Mouse (Mus musculus) left cerebral cortex, adult 11 months (tissue): ENCODE measurements around the gene Lrrc20.
A peak's percentile ranks its signal among the peaks of the same experiment; 100 is the strongest.

ENCODE experiments used
- DNase-seq: peaks from one replicate; pipeline ENCODE4 v3.0.0; 2022; ENCODE audit warnings: low spot score

The Lrrc20 gene

DNA sequence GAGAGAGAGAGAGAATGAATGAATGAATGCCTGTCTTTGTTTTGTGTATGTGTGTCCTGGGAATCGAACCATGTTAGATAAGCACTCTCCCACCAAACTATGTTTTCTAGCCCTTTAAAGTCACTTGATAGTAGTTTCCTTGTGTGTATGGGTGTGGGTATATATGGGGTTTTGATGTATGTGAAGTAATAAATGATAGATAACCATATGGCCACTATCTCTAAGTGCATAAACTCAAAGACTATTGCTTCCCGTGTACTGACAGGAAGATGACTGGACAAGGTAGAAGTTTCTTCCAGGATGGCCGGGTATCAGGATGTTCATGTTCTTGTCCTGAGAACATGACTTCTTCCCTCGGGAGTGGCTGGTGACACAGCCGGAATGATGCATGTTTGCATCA, 41.3 kb downstream of the Lrrc20 start:
- DNase-seq, result no peak

DNA sequence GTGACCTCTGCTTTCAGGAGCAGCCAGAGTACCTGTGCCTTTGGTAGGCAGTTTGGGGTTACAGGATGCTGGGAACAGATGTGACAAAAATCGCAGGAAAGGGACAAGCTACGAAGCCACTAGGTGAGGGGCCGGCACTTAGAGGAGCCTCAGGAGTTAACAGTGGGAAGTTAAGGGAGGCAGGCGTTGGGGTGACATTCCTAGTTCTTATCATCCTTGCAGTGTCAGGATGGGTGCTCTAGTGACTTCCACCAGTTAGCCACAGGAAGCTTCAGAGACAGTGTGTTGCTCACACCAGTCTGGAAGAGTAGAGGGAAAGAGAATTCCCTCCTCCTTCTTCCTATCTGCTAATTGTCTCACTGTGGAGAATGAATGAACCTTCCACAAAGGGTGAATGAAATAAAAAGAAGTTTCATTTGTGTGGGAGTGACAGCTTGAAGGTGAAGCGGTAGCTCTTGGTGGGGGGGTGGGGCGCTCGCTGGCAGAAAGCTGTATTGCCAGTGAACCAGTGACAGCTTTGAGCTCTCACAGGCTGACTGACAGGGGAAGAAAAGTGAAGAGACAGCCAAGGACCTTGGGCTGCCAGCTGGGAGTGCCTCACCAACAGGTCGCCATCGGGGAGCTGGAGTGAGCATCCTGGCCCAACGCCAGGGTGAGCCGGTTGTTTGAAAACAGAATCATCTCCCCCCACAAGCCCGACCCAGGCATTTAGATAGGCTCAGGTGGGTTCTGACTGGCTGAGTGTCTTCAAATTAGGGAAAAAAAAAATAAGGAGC, 41.9 kb downstream of the Lrrc20 start:
- DNase-seq, result no peak

DNA sequence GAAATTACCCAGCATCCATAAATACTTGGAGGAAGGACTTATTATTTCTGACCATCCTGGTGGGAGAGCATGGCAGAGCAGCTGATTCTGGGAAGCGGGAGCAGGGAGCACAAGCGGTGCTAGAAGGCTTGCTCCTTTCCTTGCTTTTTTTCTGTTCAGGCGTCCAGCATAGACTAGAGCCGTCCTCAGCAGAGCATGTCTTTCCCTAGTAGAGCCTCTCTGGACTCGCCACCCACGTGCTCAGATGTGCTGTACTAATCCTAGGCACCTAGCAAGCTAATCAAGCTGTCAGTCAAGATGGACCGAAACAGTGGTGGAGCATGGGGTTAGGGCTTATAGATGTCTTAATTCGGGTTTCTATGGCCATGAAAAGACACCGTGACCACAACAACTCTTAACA, 42.7 kb downstream of the Lrrc20 start:
- no peak for DNase-seq

DNA sequence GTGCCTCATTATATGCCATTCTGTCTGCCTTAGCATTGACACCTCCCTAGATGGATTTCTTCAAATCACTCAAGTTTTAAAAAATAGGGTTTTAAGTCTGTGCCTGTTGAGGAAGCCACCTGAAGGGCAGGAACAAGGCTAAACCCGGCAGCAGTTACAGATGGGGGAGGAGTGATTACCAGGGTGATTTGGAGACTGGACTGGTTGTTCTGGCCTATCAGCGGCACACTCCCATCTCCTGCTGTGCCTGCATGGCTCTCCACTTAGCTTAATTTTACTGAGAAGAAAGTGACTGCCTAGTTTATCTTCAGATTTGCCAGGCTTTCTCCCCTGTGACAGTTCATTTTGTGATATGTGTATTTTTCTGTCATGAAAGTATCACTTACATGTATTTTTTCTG, 43.9 kb downstream of the Lrrc20 start:
- DNase-seq, result no peak

DNA sequence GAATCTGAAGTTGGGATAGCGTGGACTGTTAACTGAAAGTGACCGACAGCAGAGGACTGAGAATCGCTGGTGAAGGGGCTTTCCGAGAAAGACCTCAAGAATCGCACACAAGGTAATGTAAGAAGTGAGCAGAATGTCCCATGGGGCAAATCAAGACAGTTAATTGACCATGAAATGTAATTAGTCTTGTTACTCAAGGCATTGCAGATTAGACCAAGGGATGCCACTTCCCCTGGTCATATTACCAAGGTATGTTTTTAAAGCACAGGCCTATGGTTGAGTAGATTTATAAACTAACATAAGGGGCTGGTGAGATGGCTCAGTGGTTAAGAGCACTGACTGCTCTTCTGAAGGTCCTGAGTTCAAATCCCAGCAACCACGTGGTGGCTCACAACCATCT, 45.1 kb downstream of the Lrrc20 start:
- DNase-seq, result no peak

DNA sequence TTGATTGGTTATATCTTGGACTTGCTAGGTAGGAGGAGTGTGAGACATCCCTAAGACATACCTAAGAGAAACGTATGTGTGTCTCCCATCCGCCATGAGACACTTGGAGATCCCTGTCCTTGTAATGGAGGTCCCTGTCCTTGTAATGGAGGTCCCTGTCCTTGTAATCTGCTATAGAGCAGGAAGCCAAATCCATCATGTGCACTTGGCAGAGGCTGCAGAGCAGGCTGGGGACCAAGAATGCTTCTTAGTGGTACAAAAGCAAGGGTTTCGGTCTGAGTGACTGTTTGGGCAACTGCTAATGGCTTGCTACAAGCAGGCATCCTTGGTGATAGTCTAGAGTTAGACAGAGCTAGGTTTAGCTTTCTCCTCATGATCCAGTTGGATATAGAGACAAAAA, 55.3 kb downstream of the Lrrc20 start:
- DNase-seq, result no peak

DNA sequence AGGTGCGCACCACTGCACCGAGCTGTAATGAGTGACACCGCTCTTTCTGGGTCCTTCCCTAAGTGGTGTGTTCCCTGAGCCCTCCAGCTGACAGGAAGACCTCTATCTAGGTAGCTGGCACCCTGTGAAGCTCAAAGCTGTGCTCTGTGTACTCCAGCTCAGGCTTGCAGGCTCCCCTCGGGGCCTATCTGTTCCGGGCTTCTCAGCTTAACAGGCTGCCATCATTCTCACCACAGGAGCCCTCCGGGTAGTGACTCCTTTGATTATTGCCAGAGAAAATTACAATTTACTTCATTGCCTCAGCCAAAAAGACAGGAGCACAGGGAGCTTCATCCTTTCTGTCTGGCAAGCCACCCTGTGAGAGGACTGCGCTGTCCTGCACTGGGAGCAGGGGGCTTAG, 57.7 kb downstream of the Lrrc20 start:
- DNase-seq, result no peak

DNA sequence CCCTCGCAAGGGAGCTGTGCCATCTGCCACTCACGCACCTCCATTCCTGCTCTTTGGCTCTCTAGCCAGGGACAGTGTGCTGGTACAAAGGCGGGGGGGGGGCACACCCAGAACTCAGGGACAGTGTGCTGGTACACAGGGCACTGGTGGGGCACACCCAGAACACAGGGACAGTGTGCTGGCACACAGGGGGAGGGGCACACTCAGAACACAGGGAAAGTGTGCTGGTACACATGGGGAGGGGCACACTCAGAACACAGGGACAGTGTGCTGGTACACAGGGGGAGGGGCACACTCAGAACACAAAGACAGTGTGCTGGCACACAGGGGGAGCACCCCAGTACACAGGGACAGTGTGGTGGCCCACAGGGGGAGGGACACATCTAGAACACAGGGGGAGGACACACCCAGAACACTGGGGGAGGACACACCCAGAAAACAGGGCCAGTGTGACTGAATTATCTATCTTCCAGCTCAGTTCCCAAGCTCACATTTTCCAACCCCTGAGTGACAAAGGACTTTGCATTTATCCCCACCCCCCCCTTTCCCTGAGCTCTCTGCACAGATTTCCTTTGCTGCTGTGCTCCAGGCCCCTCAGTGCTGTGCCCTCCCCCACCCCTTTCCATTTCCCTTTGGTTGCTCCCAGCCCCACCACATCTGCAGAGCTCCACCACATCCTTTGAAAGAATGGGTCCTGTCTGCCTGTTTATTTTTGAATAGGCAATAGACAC, 58.9 kb downstream of the Lrrc20 start:
- DNase-seq, result no peak

DNA sequence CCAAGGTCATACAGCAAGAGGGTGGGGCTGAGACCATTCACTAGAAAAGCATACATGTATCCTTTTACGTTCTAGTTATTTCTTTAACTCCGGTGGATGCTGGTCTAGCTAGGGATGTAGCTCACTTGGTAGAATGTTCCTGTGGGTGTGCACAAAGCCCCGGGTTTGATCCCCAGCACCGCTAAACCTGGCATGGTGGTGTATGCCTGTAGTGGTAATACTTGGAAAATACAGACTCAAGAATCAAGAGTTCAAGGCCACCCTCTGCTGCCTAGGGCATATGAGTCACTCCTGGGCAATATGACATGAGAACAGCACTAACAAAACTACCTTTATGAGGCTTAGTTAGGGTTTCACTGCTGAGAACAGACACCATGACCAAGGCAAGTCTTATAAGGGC, 59.8 kb downstream of the Lrrc20 start:
- no peak for DNase-seq

DNA sequence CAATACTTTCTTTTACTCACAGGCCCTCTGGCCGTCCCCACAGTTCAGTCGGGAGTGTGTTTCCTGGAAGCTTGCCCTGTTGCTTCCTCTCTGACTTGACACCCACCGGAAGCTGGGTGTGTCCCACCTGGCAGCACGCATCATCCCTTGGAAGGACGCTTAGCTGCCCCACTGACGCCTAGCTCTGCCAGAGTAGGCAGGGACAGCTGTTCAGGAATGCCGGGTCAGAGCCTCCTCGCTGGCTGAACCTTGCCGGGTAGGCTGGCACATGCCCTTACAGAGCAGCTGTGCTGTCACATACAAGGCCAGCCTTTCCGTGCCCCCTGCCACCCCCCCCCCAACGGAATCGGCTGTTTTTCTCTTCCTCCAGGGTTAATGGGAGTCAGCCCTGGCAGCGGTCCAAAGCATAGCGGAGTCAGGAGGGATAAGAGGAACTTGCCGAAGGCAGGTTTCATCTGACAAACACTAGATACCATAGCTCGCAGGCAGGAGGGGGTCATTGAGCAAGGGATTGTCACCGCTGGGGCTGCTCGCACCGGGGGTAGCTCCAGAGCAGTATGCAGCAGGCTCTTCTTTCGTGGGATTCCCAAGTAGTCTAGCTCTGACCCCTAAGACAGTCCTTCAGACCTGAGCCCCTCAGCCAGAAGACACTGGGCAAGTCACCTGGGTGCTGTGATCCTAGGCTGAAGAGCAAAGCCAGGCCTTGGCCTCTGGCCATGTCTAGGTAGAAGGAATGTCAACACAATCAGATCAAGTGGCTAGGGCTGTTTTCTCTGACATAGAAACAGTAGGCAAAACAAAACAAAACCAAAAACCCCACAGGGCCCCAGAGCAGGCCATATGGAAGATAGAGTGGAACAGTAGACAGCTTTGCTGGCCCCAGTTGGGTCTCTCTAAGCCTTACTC, 60.8 kb downstream of the Lrrc20 start:
- no peak for DNase-seq

DNA sequence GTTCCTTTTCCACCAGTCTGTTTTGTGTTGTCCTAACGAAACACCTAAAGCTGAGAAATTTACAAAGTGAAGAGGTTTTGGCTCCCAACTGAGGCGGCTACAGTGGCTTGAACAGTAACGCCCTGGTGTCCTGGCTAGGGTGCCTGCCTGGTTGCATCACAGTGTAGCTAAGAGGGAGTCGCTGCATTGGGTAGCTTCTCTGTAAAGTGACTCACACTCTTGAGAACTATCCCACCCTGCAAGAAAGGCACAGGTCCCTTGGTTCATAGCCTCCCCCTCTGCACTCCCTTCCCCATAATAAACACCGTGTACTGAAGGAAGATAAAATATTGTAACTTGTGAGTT, 61.4 kb downstream of the Lrrc20 start:
- DNase-seq, result no peak

DNA sequence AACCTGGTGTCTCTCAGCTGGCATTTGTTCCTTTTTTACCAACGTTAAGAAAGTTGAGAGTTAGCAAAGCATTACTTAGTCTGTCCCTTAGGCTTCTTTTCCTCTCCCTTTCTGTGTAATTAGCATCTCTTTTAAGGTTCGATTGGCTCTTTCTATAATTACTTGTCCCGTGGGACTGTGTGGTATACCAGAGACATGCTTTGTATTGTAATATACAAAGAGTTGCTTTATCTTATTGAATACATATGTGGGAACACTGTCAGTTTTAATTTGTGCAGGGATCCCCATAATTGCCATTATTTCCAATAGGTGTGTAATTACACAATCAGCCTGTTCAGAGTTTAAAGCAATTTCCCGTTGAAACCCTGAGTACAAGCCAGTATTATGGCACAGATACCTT, 62.8 kb downstream of the Lrrc20 start:
- DNase-seq, result no peak

DNA sequence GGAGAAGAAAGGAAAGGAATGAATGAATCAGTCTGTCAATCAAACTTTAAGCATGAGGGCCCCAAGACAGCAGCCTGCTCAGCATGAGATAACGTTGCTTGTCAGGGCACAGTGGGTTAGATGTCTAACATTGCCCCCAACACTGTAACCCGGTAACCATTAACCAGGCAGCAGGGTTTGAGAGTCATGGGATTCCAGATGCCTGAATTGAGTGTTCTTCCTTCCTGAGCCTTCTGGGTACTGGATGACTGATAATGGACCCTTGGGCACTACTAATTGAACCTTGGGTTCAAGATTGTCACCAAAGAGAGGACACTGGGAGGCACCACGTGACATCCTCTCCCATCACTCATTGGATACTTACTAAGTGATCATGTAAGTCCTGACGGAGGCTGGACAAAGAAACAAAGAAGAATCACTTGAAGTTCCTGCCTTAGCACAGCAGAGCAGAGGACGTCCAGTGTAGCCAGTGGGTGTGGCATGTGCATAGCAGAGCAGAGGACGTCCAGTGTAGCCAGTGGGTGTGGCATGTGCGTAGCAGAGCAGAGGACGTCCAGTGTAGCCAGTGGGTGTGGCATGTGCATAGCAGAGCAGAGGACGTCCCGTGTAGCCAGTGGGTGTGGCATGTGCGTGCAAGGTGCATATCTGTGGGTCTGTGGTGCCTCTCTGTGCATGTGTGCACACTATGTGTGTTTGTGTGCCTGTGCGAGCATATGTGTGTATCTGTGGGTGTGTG, 68.7 kb downstream of the Lrrc20 start:
- no peak for DNase-seq

DNA sequence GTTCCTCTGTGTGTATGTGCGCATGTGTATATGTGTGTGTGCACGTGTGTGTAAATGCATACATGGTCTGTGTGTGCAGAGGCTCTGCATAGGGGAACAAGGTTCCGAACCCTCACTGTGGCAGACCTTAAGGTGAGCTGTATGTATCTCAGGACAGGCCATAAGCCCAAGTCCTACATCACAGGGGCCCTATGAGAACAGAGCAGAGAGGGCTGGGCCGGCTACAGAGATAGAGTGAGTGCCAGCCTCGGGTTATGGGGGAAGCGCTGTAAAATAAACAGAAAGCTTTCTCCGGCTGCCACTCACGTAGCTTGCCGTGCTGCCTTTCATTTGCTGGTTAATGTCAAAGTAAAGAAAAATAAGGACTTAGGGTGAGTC, 69.3 kb downstream of the Lrrc20 start:
- no peak for DNase-seq

DNA sequence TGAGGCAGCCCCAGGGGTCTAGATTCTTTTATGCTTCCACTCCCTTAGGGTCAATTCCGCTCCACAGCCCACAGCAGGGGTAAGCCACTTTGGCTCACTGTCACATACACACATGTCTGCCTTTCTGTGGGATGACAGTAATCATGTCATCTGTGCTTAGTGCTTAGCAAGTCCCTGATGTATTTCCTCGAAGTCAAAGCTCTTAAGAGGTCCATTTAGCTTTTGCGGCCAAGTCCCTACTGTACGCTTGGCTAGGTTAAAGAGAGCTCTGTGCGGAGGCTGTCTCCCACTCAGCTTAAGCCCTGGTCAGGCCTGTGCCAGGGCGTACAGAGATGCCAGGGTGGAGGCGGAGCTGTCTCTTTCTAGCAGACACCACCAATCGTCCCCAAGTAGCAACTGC, 74.5 kb downstream of the Lrrc20 start:
- no peak for DNase-seq

DNA sequence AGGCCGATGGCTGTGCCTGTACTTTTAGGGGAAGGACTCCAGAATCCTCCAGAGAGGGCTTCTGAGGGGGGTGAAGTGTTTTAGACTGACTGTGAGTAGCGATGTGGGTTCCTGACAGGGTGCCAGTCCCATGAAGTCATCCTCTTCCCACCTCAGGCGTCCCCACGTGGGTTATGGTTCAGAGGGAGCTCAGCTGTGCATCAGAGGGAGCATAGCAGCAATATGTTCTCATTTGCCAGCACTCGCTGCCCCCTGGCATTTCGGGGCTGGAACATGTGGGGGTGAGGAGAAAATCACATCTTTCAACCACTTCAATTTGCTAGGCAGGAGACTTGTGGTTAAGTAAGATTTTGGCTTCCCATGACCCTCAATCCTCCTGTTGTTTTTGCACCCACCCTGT, 79.6 kb downstream of the Lrrc20 start:
- no peak for DNase-seq

DNA sequence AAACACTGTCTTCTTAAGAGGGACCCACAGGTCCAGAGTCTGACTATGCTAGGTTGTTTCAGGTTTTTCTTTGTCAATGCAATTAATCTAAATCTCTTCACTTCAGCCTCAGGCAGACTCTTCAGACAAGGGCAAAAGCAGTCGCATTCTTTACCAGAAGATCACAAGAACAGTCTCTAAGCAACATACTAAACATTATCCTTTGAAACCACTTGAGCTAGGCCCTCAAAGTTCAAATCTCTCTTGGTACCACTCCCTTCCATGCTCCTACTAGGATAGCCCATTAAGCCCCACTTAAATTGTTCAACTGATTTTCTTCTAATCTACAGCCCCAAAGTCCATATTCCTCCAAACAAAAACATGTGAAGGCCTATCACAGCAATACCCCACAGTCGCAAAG, 83.0 kb downstream of the Lrrc20 start:
- no peak for DNase-seq

DNA sequence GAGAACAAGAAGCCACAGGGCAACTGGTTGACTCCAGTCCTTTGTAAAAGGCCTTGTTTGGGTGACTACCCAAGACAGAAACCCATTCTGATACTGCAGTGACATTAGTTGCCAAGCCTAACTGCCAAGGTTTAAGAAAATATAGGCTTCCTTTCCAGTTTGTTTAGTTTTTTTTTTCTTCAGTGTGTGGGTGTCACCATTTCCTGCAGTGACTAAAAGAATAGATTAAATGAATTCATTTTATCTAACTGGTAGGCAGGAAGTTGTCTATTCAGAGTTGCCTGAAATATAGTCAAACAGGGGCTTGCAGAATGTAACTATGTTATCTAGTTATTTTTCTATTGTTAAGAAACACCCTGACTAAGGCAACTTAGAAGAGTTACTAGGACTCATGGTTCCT, 83.9 kb downstream of the Lrrc20 start:
- no peak for DNase-seq

DNA sequence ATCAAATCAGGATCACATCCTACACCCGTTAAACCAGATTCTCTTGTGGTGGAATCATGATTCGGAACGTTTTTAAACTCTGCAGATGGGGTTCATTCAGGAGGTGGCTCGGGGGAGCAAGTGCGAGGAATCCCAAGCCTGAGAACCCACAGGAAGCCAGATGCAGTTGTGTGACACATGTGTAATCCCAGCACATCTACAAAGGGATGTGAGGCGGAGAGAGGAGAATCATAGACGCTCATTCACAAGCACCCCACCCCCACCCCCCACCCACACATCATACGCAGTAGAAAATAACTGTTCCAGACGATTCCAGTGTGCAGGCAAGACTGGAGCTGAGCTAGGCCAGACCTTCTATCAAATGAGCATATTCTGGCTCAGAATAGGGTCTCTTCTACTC, 87.9 kb downstream of the Lrrc20 start:
- DNase-seq, result peak; percentile 25

DNA sequence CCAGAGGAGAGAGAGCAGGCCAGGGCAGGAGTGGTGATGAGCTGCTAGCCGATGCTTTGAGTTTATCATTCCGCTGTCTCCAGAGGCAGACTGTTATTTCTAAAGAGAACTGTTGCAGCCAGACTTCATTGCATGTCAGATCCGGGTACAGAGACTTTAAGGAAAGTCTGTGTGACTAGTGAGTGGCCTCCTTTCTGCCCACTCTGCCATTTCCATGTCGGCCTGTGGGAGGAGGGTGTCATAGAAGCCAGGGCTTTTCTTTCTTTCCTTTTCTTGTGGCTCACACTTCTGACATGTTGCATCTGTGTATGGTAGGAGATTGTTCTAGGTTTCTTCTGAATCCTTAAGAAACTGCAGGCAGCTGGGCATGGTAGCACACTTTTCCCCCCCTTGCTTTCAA, 88.8 kb downstream of the Lrrc20 start:
- DNase-seq, result no peak

DNA sequence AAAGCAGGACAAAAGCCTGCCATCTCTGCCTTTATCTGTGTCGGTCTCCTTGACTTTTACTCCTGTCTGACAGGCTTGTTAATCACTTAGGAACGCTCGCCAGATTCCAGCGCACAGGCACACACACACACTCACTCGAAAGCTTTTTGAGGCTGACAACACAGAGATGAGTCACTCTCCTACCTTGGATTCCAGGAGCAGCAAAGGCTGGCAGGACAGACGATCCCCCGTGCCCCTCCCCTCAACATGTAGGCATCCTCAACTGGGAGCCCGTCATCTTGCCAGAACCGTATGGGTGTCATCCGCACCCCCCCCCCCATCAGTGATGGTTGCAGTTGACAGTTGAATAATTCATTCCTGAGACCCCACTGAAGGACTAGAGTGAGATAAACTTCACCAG, 94.6 kb downstream of the Lrrc20 start:
- DNase-seq, result peak; percentile 9

DNA sequence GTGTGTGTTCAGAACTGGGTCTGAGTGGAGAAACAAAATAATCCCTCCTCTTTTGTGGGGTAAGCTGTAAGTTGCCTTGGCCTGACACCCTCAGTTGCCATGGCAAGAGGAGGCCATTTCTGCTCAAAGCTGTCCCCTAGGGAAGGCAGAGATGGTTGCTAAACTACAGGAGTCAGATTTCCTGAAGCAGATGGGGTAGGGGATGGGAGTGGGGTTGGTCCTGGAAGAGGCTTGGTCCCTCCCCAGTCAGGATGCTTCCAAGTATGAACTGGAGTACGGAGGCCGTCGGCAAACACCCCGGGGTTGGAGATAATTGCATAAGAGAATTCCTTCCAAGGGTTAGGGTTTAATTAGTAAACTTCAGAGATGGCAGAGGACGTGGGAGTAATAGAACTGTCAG, 96.5 kb downstream of the Lrrc20 start:
- DNase-seq, result no peak
